Mouse (Mus musculus) CD8-positive naive resting alpha-beta T cell, adult 2 months (primary cell): ENCODE results near the gene Tmem245.
A peak's percentile ranks its signal among the peaks of the same experiment; 100 is the strongest.
"Not testable (repeated sequence)": the region's sequence is repeated elsewhere in the genome, so short reads cannot be mapped to it uniquely, and the experiment has no call there.

Source experiments
- DNase-seq, 2 experiments: peaks; one replicate each; pipeline ENCODE4 v3.0.0; 2022; ENCODE audit warnings: low read depth in 2 of 2, low spot score in 2 of 2

The Tmem245 gene

DNA sequence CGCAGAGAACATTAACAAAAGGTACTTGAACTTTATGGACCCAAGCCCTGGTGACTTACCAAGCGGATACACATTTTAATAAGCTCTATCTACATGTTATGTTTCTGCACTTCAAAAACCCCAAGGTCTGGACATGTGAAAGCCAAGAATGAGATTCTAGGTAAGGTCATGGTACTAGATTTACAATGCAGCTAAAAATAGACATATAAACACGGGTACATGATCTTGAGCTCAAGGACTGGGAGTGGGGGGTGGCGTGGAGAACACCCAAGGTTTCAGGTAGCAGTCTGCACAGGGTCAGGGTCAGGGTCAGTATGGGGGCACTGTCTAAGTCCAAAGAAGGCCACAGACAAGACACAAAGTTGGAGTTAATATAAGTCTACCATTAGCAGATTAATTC, 16.9 kb downstream of the Tmem245 start:
- no peak for DNase-seq

- no peak for DNase-seq
Measured at GRCm38 (mm10) chr4:56926971-56927370, 20.3 kb downstream of the Tmem245 start.

DNA sequence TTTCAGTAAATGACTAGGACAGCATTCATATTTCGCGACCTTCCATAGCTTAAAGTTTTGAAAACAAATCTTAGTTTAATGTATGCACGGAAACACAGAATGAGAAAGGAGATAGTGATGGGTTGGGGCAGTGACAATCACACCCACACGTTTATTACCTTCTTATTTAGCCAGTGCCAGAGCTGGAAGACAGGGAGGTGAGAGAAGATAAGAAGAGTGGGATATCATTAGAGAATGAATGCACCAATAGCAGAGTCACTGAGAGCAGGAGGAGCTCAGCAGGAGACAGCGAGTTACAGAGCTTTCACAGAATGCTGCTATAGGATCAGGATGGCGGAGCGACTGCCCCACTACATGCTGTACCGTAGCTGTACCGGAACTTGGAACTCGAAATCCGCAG, 25.0 kb downstream of the Tmem245 start:
- DNase-seq = no peak

DNA sequence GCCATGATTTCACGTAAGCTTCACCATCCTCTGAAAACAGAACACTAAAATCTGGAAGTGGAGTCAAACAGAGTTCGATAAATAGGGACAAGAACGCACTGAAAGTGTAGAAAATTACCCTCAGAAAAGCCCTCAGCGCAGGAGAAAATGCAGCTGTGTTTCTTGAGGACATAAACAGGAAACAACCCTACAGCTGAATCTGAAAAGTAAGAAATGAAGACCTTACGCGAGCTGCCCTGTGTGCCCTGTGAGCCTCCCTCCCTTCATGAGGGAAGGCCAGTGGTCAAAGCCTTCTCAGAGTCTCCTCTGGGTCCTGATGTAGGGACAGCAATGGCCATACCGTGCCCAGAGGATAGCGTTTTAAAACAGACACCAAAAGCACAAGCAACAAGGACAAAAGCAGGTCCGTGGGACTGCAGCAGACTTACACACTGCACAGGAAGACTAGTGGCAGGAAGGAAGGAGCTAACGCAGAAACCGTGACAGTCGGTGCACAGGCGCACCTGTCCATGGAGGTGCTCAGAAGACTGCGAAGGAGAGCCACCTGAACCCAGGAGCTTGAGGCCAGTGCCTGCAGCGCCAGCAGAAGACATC, 31.4 kb downstream of the Tmem245 start:
- DNase-seq = peak in 1 of 2 experiments; percentile 2

DNA sequence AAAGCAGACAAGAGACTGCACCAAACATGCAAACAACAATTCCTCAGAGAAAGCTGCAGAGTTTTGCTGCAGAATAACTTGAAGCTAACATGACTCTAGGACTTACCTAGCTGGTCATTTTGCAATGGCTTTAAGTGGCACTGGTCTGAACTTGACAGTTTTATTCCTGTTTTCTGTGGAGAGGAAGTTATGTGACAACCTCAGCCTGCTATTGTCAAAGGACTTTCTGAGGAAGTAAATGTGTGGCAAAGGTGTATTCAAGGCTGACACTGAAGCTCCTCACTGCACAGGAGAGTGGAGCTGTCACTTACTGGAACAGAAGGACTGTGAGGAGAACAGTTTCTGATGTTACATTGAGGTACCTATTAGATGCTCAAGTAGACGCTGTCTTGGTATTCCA, 32.5 kb downstream of the Tmem245 start:
- DNase-seq = no peak

- no peak for DNase-seq
Measured at GRCm38 (mm10) chr4:56914338-56914737, 32.9 kb downstream of the Tmem245 start.

DNA sequence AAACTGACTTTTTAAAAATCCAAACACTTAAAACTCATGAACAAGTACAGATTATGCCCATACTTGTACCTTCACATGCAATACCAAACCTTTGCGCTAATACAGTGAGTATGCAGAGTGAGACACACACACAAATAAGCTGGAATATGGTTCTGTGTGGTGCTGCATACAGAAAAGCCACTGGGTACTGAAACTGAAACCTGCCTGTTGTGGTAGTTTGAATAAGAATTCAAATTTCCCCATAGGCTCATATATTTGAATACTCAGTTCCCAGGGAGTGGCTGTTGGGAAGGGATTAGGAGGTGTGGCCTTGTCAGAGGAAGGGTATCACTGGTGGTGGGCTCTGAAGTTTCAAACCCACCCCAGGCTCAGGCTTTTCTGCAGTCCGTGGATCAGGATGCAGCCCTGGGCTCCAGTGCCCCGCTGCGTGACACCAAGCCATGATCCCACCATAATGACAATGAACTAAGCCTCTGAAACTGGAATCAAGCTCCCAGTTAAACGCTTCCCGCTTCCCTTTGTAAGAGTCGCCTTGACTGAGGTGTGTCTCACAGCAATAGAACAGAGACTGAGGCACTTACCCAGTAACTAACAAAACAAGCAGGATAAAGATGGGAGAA, 34.7 kb downstream of the Tmem245 start:
- no peak for DNase-seq

GRCm38 (mm10) chr4:56909568-56909967, 37.7 kb downstream of the Tmem245 start:
- no peak for DNase-seq

DNA sequence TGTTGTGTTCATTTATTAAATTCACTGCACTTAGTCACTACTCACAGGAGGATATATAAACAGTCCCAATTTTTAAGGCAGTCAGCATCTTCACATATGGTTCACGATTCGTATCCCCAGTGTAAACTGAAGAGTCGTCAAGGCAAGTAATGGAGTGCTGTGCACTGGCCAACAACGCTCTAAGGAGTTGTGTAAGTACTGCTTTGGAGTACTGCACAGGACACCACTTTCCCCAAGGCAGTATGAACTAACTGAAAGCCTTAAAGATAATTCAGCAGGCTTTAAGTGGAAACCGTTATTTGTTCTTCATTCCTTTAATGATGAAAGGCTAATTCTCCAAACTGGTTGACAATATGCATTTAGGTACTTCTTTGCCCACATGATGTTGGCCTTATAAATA, 39.6 kb downstream of the Tmem245 start:
- DNase-seq = no peak

GRCm38 (mm10) chr4:56906926-56907325, 40.3 kb downstream of the Tmem245 start:
- no peak for DNase-seq

DNA sequence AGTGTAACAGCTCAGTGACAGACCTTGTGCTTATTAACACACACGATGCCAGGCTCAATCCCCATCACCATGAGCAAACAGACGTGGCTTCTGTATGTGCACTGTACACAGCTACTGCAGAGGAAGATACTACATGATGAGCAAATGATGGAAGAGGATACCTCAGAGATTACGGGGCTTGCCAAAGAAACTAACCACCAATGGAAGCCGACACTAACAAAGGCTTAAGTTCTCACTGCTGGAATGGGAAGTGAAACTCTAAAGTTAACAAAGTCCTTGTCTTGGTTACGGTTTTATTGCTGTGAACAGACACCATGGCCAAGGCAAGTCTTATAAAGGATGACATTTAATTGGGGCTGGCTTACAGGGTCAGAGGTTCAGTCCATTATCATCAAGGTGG, 41.7 kb downstream of the Tmem245 start:
- DNase-seq = no peak

- peak in 1 of 2 experiments; percentile 18 for DNase-seq
Measured at GRCm38 (mm10) chr4:56901671-56902070, 45.6 kb downstream of the Tmem245 start.

- no peak for DNase-seq
Measured at GRCm38 (mm10) chr4:56899216-56899615, 48.0 kb downstream of the Tmem245 start.

GRCm38 (mm10) chr4:56897511-56897910, 49.7 kb downstream of the Tmem245 start:
- no peak for DNase-seq

- DNase-seq = no peak
Measured at GRCm38 (mm10) chr4:56894196-56894595, 53.0 kb downstream of the Tmem245 start.

DNA sequence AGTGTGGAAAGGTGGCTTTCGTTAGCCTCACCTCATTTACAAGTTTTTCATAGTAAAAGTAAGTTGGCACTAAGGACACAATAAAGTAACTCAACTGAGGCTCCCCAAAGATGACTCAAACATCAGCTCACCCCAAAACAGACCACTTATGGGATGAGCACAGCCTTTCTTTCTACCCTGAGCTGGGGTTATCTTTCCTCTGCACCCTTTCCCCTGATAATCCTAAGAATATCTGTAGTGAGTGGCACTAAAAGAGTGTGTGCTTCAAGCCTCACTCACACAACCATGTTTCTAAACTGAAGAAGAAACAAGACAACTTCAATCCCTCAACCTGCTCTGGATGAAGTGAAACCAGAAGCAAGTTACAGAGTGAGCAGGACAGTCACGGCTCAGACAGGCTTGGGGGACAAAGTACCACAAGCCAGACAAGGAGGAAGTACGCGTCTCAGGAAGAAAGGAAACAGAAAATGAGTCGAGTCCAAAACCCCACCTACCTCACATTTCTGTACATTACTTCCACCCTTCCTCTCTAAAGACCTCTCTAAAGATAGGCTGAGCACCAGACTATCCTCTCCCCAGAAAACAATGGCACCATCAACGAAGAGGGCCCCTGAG, 54.6 kb downstream of the Tmem245 start:
- no peak for DNase-seq

DNA sequence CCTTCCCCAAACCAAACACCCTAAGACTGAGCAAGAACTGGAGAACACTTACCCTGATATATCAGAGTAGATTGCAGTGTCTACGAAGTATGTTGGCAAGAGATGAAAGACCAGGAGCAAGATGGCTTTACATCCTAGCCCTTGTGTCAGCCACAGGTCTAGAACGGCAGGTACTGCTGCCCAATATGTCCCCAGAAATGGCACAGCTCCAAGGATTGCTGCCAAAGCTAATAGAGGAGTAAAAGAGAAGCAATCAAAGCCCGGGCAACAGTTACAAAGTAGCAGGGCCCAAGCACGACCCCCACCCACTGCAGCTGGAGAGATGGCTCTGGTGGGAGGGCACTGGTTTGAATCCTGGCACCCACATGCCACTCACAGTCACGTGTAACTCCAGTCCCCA, 58.8 kb downstream of the Tmem245 start:
- no peak for DNase-seq

GRCm38 (mm10) chr4:56886286-56886979, 60.8 kb downstream of the Tmem245 start:
- DNase-seq = no peak

GRCm38 (mm10) chr4:56880036-56880703, 67.1 kb downstream of the Tmem245 start:
- no peak for DNase-seq

- DNase-seq = no peak
Measured at GRCm38 (mm10) chr4:56878971-56879370, 68.3 kb downstream of the Tmem245 start.

DNA sequence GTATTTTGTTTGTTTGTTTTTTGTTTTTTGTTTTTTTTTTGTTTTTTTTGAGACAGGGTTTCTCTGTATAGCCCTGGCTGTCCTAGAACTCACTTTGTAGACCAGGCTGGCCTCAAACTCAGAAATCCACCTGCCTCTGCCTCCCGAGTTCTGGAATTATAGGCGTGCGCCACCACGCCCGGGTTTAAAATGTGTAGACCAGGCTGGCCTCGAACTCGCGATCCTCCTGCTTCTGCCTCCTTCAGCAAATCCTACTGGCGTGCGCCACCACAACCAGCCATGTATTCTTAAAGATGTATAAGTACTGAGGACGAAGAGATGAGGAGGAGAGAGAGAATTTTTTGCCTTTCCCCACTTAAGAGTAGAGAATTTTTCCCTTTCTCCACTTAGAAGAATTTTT, 76.7 kb downstream of the Tmem245 start:
- DNase-seq = not testable (repeated sequence)

GRCm38 (mm10) chr4:56867761-56868160, 79.5 kb downstream of the Tmem245 start:
- no peak for DNase-seq
